Mouse (Mus musculus) mouse trophoblast stem cell (cell line): Measurements from ENCODE around the gene Slc8a2.

Experiments used
- in situ Hi-C, 2 experiments: fragments of 300-500 bp; cut with MseI, MboI; formaldehyde crosslinking; loops; 2 replicates in 1 of 2; 3 replicates in 1 of 2; pipeline ENCODE4 v1.15.1; 2025

The Slc8a2 gene

GRCm38 (mm10) chr7:16129421-16129845 is at the start of gene Slc8a2:
Gene Slc8a2 (plus strand): TSS chr7:16129826.
- in situ Hi-C loops = no loop called here

- in situ Hi-C loops = no loop called here
Observed at GRCm38 (mm10) chr7:16079947-16080346, 49.7 kb upstream of the Slc8a2 start.

GRCm38 (mm10) chr7:16080581-16080980 is 49.0 kb upstream of the Slc8a2 start:
- in situ Hi-C loops = no loop called here

GRCm38 (mm10) chr7:16083361-16083760 is 46.3 kb upstream of the Slc8a2 start:
- in situ Hi-C loops = no loop called here

- in situ Hi-C loops = no loop called here
Observed at GRCm38 (mm10) chr7:16087587-16087986, 42.0 kb upstream of the Slc8a2 start.

- in situ Hi-C loops = no loop called here
Observed at GRCm38 (mm10) chr7:16094592-16094991, 35.0 kb upstream of the Slc8a2 start.

- in situ Hi-C loops = no loop called here
Observed at GRCm38 (mm10) chr7:16098021-16099017, 31.3 kb upstream of the Slc8a2 start, which contains the start of gene Napa. Gene Napa (plus strand): TSS chr7:16098458.

- in situ Hi-C loops = no loop called here
Observed at GRCm38 (mm10) chr7:16099901-16100300, 29.7 kb upstream of the Slc8a2 start.

- in situ Hi-C loops = no loop called here
Observed at GRCm38 (mm10) chr7:16101081-16101480, 28.5 kb upstream of the Slc8a2 start.

- in situ Hi-C loops = no loop called here
Observed at GRCm38 (mm10) chr7:16101726-16102475, 27.7 kb upstream of the Slc8a2 start.

- in situ Hi-C loops = no loop called here
Observed at GRCm38 (mm10) chr7:16102686-16103226, 26.9 kb upstream of the Slc8a2 start.

- in situ Hi-C loops = no loop called here
Observed at GRCm38 (mm10) chr7:16103760-16104159, 25.9 kb upstream of the Slc8a2 start.

- in situ Hi-C loops = no loop called here
Observed at GRCm38 (mm10) chr7:16104611-16105388, 24.8 kb upstream of the Slc8a2 start.

- in situ Hi-C loops = no loop called here
Observed at GRCm38 (mm10) chr7:16108886-16109542, 20.6 kb upstream of the Slc8a2 start.

GRCm38 (mm10) chr7:16110158-16110557 is 19.5 kb upstream of the Slc8a2 start:
- in situ Hi-C loops = no loop called here

- in situ Hi-C loops = no loop called here
Observed at GRCm38 (mm10) chr7:16111284-16112090, 18.1 kb upstream of the Slc8a2 start.

- in situ Hi-C loops = no loop called here
Observed at GRCm38 (mm10) chr7:16116418-16116817, 13.2 kb upstream of the Slc8a2 start.

GRCm38 (mm10) chr7:16117100-16117499 is 12.5 kb upstream of the Slc8a2 start:
- in situ Hi-C loops = no loop called here

GRCm38 (mm10) chr7:16119569-16120261 is 9.9 kb upstream of the Slc8a2 start, which contains the start of gene Kptn:
Gene Kptn (plus strand): TSS chr7:16119895.
- in situ Hi-C loops = no loop called here
